Mouse (Mus musculus) midbrain, embryonic 10.5 days (tissue): ENCODE measurements around the gene Gria1. TPM values are rescaled to one million over a fixed set of nuclear protein-coding genes. Genes with fewer than 3 reads are reported as not detected.

Experiments
- DNase-seq: peaks from one replicate; pipeline ENCODE4 v3.0.0-alpha.2; 2017; ENCODE audit warnings: low spot score
- H3K27ac ChIP-seq: fragments of 300-500 bp; sonication (generic); replicated peaks from 2 replicates; pipeline ENCODE4 v1.5.1; 2016; ENCODE audit warnings: mild to moderate bottlenecking
- H3K27me3 ChIP-seq: fragments of 300-500 bp; sonication (generic); 2 replicates; pipeline ENCODE4 v1.6.1; 2016; ENCODE audit warnings: low read depth, mild to moderate bottlenecking; ENCODE audit not compliant: poor library complexity, severe bottlenecking
- H3K36me3 ChIP-seq: fragments of 300-500 bp; sonication (generic); 2 replicates; pipeline ENCODE4 v1.6.1; 2016; ENCODE audit warnings: mild to moderate bottlenecking, moderate library complexity
- H3K4me1 ChIP-seq: fragments of 300-500 bp; sonication (generic); 2 replicates; pipeline ENCODE4 v1.6.1; 2016
- H3K4me3 ChIP-seq: fragments of 300-500 bp; sonication (generic); 2 replicates; pipeline ENCODE4 v1.5.1; 2016; ENCODE audit warnings: mild to moderate bottlenecking, moderate library complexity
- H3K9me3 ChIP-seq: fragments of 300-500 bp; sonication (generic); replicated peaks from 2 replicates; pipeline ENCODE4 v1.6.1; 2016; ENCODE audit warnings: mild to moderate bottlenecking
- WGBS: fragments of 180-500 bp; shearing (Covaris S2); methylation state at CpG from one replicate; pipeline ENCODE4 v1.1.7; 2016; 5-methylcytosine and 5-hydroxymethylcytosine counted together
- polyA plus RNA-seq: library from polyadenylated mRNA; unstranded; fragments of >200 nt; fragmentation: Nextera tagmentation; extraction: Ambion mirVana; gene quantifications from 2 replicates; pipeline ENCODE4 v1.2.1, GENCODE M21; 2016

Gria1 gene
- polyA plus RNA-seq, 1 experiment from 2014 or later: 0.57 TPM

DNA sequence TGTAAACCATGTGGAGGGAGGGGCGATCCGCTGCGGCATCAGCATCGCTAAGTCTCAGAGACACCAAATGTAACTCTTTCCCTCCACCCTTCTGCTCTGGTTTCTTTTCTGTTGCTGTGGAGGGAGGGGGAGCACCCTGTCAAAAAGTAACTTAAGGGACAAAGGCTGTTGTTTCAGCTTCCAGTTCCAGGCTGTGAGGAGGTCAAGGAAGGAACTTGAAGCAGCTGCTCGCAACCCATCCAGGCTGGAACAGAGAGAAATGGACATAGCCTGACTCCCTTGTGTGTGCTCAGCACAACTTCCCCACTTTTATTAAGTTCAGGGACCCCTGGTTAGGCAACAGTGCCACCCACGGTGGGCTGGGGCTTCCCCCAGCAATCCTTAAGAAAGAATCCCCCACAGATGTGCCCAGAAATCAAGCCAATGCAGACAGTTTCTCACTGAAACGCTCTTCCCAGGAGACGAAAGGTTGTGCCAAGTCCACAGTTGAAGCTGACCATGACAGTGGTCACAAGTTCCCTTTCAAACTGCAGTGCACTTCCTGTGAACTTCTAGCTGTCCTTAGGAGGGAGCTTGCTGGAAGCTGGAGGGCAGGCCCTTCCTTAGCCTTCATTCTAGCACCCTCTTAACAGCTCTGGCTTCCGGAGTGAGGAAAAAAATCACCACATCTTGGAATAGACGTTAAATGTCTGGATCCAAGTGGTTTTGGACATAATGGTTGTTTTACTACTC, 190.2 kb downstream of the Gria1 start:
- Histone ChIP-seq H3K27me3 (no peaks in the 10 kb centered on the region), H3K36me3 (no peaks in the 10 kb centered on the region), H3K27ac (peak overlapping the region; percentile 38; the same call in 1 of the 2 replicates), H3K9me3 (no peaks in the 10 kb centered on the region; the same call in 1 of the 2 replicates), H3K4me3 (no peak overlapping the region), H3K4me1 (peaks cover 11% of the 10 kb centered on the region; the same call in 1 of the 2 replicates)
- no peak for DNase-seq
- WGBS: 87% methylated on average over 10 of the region's 10 CpGs

DNA sequence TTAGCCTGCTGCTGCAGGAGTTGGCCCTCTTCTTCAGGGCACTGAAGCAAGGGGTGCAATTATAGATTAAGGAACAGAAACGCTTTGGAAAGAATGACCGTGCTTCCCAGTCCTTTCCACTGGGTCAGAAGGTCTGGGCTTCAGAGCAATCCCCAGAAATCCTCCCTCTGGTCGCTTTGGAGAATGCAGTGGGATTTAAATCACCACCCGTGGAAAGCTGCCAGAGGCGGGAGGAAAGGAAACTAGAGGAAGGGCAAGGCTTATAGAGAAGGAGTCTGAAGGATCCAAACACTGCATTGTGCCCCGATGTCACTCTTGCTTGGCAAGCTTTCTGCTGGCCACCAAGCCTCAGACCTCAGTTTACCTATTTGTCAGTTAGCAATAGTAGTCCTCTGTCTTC, 193.2 kb downstream of the Gria1 start:
- Histone ChIP-seq H3K9me3 (no peaks in the 10 kb centered on the region), H3K27me3 (no peaks in the 10 kb centered on the region), H3K36me3 (no peaks in the 10 kb centered on the region), H3K4me3 (no peak overlapping the region), H3K27ac (no peak overlapping the region), H3K4me1 (peaks cover 6% of the 10 kb centered on the region; the same call in 1 of the 2 replicates)
- WGBS: 46% methylated on average over 6 of the region's 6 CpGs
- no peak for DNase-seq

DNA sequence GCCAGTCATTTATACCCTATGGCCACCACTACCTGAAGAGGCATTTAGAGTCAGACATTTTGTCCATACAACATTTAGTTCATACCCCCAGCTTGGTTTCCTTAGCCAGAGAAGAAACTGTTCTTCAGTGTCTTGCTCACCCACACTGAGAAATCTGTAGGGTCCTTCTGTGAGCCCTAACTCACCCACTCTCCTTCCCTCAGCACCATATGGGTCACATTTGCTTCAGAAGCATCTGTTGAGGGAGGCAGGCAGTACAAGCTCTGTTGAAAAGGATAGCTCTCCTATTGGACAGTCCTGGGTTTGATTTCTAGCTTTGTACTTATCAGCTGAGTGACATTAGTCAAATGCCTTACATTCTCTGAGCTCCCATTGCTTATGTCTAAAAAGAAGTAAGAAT, 196.1 kb downstream of the Gria1 start:
- Histone ChIP-seq H3K4me1 (peaks cover 20% of the 10 kb centered on the region), H3K27ac (no peak overlapping the region), H3K4me3 (no peak overlapping the region), H3K36me3 (no peaks in the 10 kb centered on the region), H3K9me3 (no peaks in the 10 kb centered on the region), H3K27me3 (no peaks in the 10 kb centered on the region)
- DNase-seq: no peak

DNA sequence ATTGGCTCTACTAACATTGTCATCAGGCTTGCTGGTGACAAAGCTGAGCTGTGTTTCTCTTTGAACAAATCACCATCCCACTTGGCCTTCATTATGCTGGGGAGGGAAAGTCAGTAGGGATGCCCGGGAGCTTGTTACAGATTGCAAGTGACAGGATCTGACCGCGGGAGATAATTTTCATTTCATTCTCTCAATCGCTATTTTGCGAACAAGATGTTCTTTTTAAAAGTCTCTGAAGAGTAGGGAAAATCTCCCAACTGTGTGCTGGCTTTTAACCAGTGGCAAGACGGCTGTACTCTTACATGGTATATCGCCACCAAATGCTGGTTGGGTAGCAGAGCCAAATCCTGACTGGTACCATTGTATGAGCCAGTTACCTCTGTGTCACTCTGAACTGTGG, 202.9 kb downstream of the Gria1 start:
- Histone ChIP-seq H3K27me3 (no peaks in the 10 kb centered on the region), H3K4me3 (no peak overlapping the region), H3K9me3 (no peaks in the 10 kb centered on the region), H3K36me3 (no peaks in the 10 kb centered on the region), H3K4me1 (peaks cover 20% of the 10 kb centered on the region), H3K27ac (no peak overlapping the region)
- no peak for DNase-seq
- 90% methylated on average over 7 of the region's 7 CpGs for WGBS

DNA sequence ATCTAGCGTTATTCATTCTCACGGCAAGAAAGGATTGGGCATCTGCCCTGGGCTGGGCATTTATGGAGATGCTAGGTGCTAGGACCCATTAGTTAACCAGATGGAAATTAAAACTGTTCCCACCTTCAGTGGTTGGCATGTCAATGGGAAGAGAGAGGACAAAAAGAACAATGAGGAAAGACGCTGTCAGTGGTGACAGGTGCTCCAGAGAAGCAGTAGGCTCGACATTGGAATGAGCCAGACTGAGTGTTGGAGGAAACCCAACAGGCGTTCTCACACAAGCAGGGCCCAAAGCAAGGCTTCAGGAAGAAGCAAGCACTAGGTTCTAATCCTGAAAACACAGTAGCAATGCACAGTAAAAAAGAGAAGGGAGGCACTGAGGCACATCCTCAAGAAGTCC, 203.4 kb downstream of the Gria1 start:
- 91% methylated on average over 5 of the region's 5 CpGs for WGBS

DNA sequence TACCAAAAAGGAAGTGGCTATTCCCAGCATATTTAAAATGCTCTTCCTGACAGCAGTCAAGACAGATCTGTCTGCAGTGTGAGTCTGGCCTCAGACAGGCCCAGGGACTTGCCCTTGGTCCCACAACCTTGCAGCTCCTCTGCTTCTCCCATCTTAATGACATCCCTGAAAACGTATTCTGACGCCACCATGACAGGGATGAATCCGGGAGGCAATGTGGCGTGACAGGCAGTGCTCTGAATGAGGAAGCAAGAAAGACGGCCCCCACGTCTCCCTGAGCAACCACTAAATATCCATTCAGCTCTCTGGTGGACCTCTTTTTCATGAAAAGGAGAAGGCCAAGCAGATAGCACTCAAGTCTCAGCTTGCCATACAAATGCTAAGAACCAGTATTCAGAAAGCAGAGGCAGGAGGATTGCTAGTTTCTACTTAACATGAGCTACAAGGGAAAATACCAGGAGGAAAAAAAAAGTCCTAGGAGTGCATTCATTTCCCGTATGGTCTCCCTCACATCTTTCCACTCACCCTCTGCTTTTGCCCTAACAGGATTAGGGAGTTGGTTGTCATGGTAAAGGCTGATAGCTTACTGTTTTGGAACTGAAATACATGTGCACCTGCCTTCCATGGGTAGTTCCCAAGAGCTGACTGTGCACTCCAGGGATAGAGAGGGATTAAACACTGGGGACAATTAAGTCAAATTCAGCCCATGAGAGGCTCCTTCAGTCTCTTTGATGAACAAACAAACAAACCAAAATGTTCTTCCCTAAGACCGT, 211.8 kb downstream of the Gria1 start:
- no peaks in the 10 kb centered on the region for H3K9me3 ChIP-seq
- no peaks in the 10 kb centered on the region for H3K27me3 ChIP-seq
- no peak overlapping the region for H3K4me3 ChIP-seq
- DNase-seq: peak; percentile 59
- no peaks in the 10 kb centered on the region for H3K36me3 ChIP-seq
- H3K27ac ChIP-seq: peak overlapping the region; percentile 58
- WGBS: 25% methylated on average over 8 of the region's 8 CpGs
- H3K4me1 ChIP-seq: peaks cover 18% of the 10 kb centered on the region

More for the DNA sequence above, 203.4 kb downstream of the Gria1 start:
- no peak overlapping the region for H3K4me3 ChIP-seq
- no peak overlapping the region for H3K27ac ChIP-seq
- H3K27me3 ChIP-seq: no peaks in the 10 kb centered on the region
- H3K36me3 ChIP-seq: no peaks in the 10 kb centered on the region
- peaks cover 20% of the 10 kb centered on the region for H3K4me1 ChIP-seq
- H3K9me3 ChIP-seq: no peaks in the 10 kb centered on the region
- DNase-seq: no peak

DNA sequence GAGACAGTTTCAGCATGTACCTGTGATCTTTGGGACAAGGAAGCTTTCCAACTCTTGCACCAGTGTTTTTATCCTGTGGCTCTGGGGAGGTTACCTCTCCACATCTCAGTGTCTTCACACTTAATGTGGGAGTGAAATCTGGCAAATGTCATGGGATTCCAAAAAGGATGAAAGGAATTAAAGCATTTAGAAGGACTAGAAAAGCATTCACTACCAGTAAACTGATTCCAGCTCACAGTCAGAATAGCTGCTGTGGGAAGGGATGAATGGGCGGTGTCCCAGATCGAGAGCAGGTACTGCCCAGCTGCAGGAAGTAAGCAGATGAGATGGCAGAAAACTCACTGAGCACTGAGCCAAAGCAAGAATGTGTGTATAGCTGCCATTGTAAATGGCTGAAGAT, 224.3 kb downstream of the Gria1 start:
- Histone ChIP-seq H3K4me1 (peaks cover 25% of the 10 kb centered on the region), H3K9me3 (no peaks in the 10 kb centered on the region), H3K36me3 (no peaks in the 10 kb centered on the region), H3K4me3 (no peak overlapping the region), H3K27me3 (no peaks in the 10 kb centered on the region), H3K27ac (no peak overlapping the region)
- 84% methylated on average over 2 of the region's 2 CpGs for WGBS
- DNase-seq: no peak

DNA sequence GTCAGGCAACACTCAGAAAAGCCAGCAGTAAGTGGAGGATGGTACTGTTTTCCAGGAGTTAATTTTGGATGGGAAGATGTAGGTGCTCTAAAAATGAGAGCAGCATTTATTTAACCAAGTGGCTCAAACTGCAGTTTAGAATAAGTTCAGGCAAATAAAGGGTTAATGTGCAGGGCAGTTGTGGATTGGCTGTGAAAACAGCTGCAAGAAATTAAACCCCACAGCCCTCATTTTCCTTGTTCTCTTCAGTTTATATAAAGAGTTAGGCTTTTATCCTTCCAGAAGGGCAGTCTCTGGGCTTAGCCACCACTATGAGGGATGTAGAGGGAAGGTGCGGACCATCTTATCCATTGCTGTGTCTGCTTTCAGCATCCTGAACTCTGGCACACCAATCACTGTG, 225.2 kb downstream of the Gria1 start:
- DNase-seq: no peak
- peaks cover 35% of the 10 kb centered on the region for H3K4me1 ChIP-seq

DNA sequence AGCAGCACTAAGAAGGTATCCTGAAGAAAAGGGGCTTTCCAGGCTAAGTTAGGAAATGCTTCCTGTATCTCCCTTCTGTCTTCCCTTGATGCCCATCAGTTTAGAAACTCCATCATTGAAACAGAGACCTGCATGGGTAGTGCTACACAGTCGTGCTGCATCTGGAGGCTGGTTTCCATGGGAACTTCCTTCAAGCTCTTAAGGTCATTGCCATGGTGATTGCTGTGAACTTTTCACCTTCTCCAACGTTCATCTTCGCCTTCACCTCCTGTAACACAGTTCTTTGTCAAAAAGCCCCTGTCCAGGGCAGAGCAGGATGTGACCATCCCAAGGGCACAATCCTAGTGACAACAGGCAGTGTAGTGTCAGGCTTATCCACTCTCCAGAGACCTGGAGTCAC, 228.6 kb downstream of the Gria1 start:
- H3K4me3 ChIP-seq: no peak overlapping the region
- H3K27ac ChIP-seq: no peak overlapping the region
- H3K36me3 ChIP-seq: no peaks in the 10 kb centered on the region
- 27% methylated on average over 3 of the region's 3 CpGs for WGBS
- H3K27me3 ChIP-seq: no peaks in the 10 kb centered on the region
- no peak for DNase-seq
- no peaks in the 10 kb centered on the region for H3K9me3 ChIP-seq
- peaks cover 26% of the 10 kb centered on the region for H3K4me1 ChIP-seq

More for the DNA sequence above, 225.2 kb downstream of the Gria1 start:
- no peak overlapping the region for H3K27ac ChIP-seq
- H3K4me3 ChIP-seq: no peak overlapping the region
- H3K9me3 ChIP-seq: no peaks in the 10 kb centered on the region
- no peaks in the 10 kb centered on the region for H3K36me3 ChIP-seq
- H3K27me3 ChIP-seq: no peaks in the 10 kb centered on the region
- 90% methylated on average over 1 of the region's 1 CpGs for WGBS

DNA sequence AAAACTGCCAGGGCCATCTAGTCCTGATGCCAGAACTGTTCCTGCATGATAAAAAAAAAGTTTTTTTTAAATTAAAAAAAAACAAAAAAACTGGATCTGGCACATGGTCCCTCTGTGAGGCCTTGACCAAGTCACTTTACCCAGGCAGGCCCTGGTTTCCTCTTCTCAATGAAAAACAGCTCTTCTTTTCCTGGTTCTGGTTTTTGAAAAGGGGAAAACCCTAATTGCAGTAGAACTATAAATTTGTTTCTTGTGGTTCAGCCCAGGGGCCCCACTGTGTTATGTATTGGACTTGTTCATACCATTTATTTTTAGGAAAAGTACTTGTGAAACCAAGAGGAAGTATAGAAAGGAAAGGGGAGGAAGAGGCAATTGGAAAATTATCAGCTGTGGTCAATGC, 232.6 kb downstream of the Gria1 start:
- Histone ChIP-seq H3K9me3 (no peaks in the 10 kb centered on the region), H3K27ac (no peak overlapping the region), H3K36me3 (no peaks in the 10 kb centered on the region), H3K27me3 (no peaks in the 10 kb centered on the region), H3K4me1 (peaks cover 26% of the 10 kb centered on the region), H3K4me3 (no peak overlapping the region)
- DNase-seq: no peak

DNA sequence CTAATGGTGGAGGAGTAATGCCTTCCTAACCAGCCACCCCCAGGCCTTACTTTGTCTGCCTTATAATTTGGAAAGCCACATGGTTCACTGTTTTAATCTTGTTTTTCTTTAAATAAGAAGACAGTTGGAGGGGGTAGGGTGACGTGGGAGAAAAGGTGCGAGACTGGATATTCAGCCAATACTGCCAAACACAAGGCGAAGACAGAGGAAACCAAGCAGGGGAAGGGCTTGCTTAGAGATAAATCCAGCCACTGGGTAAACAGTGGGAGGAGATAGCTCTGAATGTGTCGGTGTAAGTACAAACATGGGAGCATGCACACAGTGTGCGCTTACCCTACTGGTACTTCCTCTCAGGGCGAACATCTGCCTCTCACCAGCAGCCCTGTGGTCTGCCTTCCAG, 233.4 kb downstream of the Gria1 start:
- Histone ChIP-seq H3K4me3 (no peak overlapping the region), H3K9me3 (no peaks in the 10 kb centered on the region), H3K36me3 (no peaks in the 10 kb centered on the region), H3K27ac (no peak overlapping the region), H3K27me3 (no peaks in the 10 kb centered on the region), H3K4me1 (peaks cover 23% of the 10 kb centered on the region)
- no peak for DNase-seq
- 85% methylated on average over 6 of the region's 6 CpGs for WGBS

DNA sequence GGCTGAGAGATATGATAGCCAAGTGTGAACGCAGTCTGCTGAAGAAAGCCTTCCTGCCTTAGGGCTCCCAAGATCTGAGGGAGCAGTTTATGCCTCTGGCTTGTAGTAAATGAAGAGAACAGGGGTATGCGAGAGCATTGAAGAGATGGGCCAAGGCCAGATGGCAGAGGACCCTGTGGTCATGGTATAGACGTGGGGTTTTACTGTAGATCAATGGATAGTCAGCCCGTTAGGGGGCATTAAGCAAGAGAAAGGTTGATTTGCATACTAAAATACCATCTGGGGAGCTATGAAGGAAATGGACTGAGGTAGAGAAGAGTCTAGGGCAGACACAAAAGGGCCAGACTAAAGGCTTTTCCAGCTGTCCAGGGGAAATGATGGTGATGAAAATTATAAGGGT, 237.7 kb downstream of the Gria1 start:
- WGBS: 89% methylated on average over 4 of the region's 4 CpGs
- H3K9me3 ChIP-seq: no peaks in the 10 kb centered on the region
- no peaks in the 10 kb centered on the region for H3K36me3 ChIP-seq
- no peak overlapping the region for H3K27ac ChIP-seq
- no peaks in the 10 kb centered on the region for H3K27me3 ChIP-seq
- no peak for DNase-seq
- H3K4me3 ChIP-seq: no peak overlapping the region
- H3K4me1 ChIP-seq: peaks cover 14% of the 10 kb centered on the region

DNA sequence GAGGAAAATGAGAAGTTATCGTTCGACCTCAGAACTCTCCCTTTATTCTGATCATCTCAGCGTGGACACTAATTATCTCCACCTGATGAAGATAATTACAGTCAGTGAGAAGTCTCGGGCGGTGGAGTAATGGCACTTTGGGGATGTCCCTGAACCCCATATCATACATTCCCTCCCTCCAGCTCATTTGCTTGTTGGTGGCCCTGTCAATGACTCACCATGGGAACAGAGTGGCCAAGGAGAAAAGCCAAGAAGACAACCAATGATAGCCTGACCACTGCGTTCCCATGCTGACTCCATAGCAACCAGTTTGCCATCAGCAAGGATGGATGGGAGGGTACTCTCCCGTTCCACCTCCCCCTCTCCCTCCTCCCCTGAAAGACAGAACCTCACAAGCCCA, 238.9 kb downstream of the Gria1 start:
- WGBS: 81% methylated on average over 7 of the region's 7 CpGs
- no peak for DNase-seq
- peaks cover 14% of the 10 kb centered on the region for H3K4me1 ChIP-seq
- H3K27ac ChIP-seq: no peak overlapping the region
- H3K9me3 ChIP-seq: no peaks in the 10 kb centered on the region
- no peak overlapping the region for H3K4me3 ChIP-seq
- H3K36me3 ChIP-seq: no peaks in the 10 kb centered on the region
- H3K27me3 ChIP-seq: no peaks in the 10 kb centered on the region
